Mouse (Mus musculus) left cerebral cortex, postnatal 25 days (tissue): ENCODE data around the gene Chrna1. TPM values are rescaled to one million over a fixed set of nuclear protein-coding genes. Genes with fewer than 3 reads are reported as not detected.

Experiments
- DNase-seq, 2 experiments: peaks; one replicate each; pipeline ENCODE4 v3.0.0; 2022; ENCODE audit warnings: low spot score in 2 of 2, mixed read lengths in 1 of 2
- intact Hi-C: fragments of 180-260 bp; cut with DNase I; formaldehyde crosslinking; loops from one replicate; pipeline ENCODE4 v1.15.1; 2025
- total RNA-seq, 2 experiments: library from RNA; stranded (reverse); gene quantifications; 2 replicates each; pipeline ENCODE4 v1.2.3; 2021

Gene Chrna1
- total RNA-seq, 2 experiments from 2014 or later = 0.18 TPM; not detected in 1

DNA sequence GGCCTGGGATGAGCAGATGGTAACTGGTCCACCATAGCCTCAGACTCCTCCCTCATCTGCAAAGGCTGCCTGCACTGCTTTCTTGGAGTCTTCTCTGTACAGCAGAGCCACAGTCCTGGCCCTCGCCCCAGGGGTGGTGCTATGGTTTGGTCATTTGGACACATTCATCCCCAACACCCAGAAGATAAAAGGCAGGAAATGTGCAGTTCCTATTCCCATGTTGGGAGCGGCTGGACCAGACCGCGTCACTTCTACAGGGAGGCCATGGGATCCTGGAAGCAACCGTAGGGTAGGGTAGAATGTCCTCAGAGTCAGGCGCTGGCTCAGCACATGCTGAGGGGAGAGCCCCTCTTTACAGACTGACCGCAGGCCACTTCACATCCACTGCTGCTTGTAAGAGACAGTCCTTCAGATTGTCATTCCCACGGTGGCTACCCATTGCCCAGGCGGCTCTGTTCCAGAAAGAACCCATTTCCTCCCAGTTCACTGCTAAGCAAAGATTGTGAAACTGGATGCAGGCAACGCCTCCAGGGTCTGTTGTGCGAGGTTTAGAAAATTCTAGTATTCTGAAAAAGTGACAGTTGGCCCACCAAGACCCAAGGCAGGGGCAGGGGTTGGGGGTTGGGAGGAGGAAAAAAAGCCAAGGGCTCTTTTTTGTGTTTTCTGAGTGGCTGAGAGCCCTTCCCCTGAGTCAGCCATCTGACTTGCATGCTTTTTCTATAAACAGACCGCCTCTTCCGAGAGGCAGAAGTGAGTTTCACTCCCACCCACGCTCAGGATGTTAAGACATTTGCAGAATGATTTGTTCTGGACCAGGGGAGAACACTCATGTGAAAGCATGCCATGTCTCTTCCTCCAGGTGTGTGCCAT lies 12.3 kb upstream of the Chrna1 start:
- DNase-seq = peak; percentile 80 to 97
- intact Hi-C loops = loop anchor here (2.0 kb wide), 1 partner anchor 104 kb away; no protein-coding TSS in a partner anchor

GRCm38 (mm10) chr2:73591246-73591645 lies 11.1 kb upstream of the Chrna1 start:
- no peak for DNase-seq
- intact Hi-C loops = no loop called here

GRCm38 (mm10) chr2:73590106-73590505 lies 10.0 kb upstream of the Chrna1 start:
- intact Hi-C loops = no loop called here

GRCm38 (mm10) chr2:73588951-73589350 lies 8.8 kb upstream of the Chrna1 start:
- no peak for DNase-seq
- intact Hi-C loops = no loop called here

More at GRCm38 (mm10) chr2:73590106-73590505, 10.0 kb upstream of the Chrna1 start:
- no peak for DNase-seq

GRCm38 (mm10) chr2:73587109-73587506 lies 7.0 kb upstream of the Chrna1 start:
- intact Hi-C loops = no loop called here
- peak in 1 of 2 experiments; percentile 84 for DNase-seq

DNA sequence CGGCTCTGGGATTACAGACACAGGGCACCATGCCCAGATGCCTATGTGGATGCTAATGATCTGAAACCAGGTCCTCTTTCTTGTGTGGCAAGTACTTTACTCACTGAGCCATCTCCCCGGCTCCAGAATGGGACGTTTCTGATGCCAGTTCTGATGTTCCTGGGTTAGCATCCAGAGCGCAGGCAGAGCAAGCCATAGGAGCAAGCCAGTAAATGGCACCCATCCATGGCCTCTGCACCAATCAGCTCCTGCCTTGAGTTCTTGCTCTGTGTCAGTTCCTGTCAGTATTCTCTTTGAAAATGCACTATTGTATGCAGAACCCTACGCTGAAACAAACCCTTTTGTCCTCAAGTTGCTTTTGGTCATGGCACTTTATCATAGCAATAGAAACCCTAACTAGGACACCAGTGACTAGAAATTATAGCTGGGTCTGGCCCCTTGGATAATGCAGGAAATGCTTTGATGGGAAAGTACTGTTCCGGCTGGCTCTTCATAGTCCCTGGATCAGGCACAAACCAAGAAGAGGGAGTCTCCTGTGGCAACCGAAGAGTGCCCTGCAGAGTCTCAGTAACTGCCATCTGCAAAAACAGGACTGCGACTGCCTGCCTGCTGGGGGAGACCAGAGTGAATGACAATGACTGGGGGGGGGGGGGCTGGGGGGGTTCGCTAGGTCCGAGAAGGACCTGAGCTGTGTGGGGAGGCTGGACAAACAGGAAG lies 6.4 kb upstream of the Chrna1 start:
- intact Hi-C loops = no loop called here
- no peak for DNase-seq

GRCm38 (mm10) chr2:73585347-73585831 lies 5.3 kb upstream of the Chrna1 start:
- DNase-seq = peak in 1 of 2 experiments; percentile 83
- intact Hi-C loops = loop anchor here (2.0 kb wide), 1 partner anchor 71 kb away; no protein-coding TSS in a partner anchor

GRCm38 (mm10) chr2:73584645-73585346 lies 4.7 kb upstream of the Chrna1 start:
- peak; percentile 80 to 85 for DNase-seq
- intact Hi-C loops = loop anchor here (2.0 to 5.0 kb wide), 2 partner anchors 72 to 158 kb away; no protein-coding TSS in a partner anchor

DNA sequence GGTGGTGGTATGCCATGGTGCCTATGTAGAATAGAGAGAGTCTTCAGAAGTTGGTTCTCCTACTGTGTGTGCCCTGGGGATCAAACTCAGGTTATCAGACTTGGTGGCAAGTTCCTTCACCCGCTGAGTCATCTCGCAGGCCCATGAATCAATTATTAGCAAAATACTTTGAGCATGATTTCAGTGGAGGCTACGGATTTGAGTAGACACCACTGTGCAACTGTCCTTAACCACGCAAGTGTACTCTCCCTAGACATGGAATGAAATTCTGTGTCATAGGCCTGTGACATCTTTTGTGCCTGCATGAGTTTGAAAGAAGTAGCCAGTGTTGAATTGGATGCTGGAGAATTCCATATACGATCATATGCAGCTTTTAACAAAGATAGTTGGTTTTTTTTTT lies 582 bp upstream of the Chrna1 start:
- DNase-seq = no peak
- intact Hi-C loops = loop anchor here (5.0 kb wide), 1 partner anchor 162 kb away; no protein-coding TSS in a partner anchor

DNA sequence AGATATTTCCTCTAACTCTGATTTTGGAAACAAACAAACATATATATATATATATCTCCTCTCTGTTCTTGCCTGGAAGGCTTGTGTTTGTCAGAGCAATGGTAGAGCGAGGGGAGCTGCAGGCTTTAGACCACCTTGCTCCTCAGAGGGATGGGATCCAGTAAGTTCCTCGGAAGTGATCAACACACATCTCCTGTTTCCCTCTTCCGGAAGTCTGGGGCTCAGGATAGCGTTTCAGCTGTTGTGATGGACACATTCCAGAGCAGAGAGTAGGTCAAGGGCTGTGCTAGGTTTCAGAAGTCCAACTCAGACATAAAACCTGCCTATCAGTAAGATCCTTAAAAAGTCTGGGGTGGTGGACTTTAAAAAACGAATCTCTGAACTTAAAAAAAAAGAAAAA lies 970 bp downstream of the Chrna1 start:
- no peak for DNase-seq
- intact Hi-C loops = loop anchor here (10.0 kb wide), 1 partner anchor 316 kb away; the partner anchor contains the start of gene Atf2

- intact Hi-C loops = loop anchor here (10.0 kb wide), 1 partner anchor 320 kb away; the partner anchor contains the start of gene Atf2
- DNase-seq = no peak
Measured at GRCm38 (mm10) chr2:73574418-73574817, 5.7 kb downstream of the Chrna1 start.

DNA sequence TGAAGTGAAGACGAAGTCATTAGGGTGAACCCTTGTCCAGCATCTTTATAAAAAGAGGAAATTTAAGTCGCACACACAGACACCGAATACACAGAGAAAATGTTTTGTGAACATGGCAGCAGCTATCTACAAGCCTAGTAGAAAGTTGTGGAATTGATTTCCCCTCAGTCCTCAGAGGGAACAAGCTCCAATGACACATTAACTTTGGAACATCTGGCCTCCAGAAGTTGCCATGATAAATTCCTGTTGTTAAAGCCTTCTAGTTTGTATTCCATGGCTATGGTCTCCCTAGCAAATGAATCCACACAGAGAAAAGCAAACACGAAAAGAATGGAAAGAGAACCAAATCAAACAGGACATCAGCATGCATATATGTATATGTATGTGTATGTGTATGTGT lies 6.6 kb downstream of the Chrna1 start:
- intact Hi-C loops = loop anchor here (2.0 to 10.0 kb wide), 2 partner anchors 23 to 321 kb away; partner anchors contain the start of gene Atf2
- DNase-seq = no peak

- DNase-seq = peak; percentile 89 to 97
- intact Hi-C loops = loop anchor here (2.0 to 10.0 kb wide), 2 partner anchors 24 to 322 kb away; partner anchors contain the start of gene Atf2
Measured at GRCm38 (mm10) chr2:73572539-73573372, 7.4 kb downstream of the Chrna1 start.

- no peak for DNase-seq
Measured at GRCm38 (mm10) chr2:73571901-73572300, 8.2 kb downstream of the Chrna1 start.

GRCm38 (mm10) chr2:73571304-73571703 lies 8.8 kb downstream of the Chrna1 start:
- DNase-seq = no peak
- intact Hi-C loops = loop anchor here (10.0 kb wide), 1 partner anchor 323 kb away; the partner anchor contains the start of gene Atf2

More at GRCm38 (mm10) chr2:73571901-73572300, 8.2 kb downstream of the Chrna1 start:
- intact Hi-C loops = loop anchor here (2.0 to 10.0 kb wide), 2 partner anchors 25 to 323 kb away; partner anchors contain the start of gene Atf2

DNA sequence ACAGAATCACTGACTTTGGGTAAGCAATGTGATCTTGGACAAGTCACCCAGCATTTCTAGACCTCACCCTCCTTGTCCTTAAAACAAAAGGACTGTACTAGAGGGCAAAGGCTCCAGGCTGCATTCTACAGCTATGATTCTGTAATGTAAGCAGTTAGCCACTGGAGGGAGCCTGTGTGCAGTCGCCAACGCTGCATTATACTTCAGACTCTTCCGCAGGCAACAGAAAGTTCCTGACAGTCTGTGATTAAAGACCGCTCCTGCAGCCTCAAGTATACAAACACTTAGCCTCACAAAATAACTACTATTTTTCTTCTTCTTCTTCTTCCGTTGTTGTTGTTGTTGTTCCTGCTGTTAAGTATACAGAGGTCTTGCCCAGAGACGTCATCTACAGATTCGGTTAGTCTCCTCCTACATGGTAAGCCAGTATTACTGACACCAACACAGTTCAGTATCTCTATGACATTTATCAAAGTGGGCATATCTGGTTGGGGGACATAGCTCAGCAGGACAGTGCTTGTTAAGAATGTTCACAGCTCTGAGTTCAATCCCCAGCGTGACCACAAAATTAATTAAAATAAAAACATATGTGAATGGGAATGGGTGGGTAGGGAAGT lies 13.0 kb downstream of the Chrna1 start:
- DNase-seq = peak; percentile 68 to 78
- intact Hi-C loops = loop anchor here (5.0 to 10.0 kb wide), 3 partner anchors 240 to 1105 kb away; partner anchors contain the start of gene Atp5g3

DNA sequence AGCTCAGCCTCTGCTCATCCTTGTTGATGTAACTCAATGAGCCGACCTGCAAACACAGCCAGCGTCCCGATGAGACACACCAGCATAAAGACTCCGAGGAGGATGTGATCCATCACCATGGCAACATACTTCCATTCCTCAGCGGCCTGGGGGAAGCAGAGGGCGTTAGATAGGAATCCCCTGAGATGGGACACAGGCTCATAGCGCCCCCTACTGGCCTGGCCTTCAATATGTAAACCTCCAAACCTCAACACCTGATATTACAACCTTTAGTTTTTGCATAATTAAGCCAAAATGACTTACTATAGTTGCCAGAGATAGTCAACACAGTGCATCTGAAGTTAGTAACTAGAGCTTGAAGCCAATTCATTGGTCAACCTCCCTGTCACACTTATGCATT lies 14.0 kb downstream of the Chrna1 start:
- no peak for DNase-seq
- intact Hi-C loops = loop anchor here (5.0 to 10.0 kb wide), 3 partner anchors 241 to 1106 kb away; partner anchors contain the start of gene Atp5g3
